ENCODE assay signal across 15 mouse cellular contexts in the genomic region with DNA sequence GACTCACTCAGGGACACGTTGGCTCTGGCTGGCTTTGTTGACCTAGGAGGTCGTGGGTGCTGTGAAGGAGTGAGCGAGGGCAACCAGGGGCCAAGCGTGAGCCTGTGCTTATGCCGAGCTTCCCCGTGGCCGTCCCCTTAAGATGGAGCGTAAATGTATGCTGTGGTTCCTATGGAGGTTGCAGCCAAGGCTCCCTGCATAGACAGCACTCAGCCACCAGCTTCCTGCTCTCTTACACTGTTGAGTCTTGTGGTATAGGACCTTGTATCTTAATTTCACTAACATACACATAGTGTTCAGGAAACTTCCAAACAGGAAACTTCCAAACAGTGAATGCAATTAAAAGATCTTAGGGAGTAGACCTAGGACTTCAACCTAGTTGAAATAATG. TPM values are rescaled to one million over a fixed set of nuclear protein-coding genes. Genes with fewer than 3 reads are reported as not detected.
A peak's percentile ranks its signal among the peaks of the same experiment; 100 is the strongest.
DNase-seq lines count a peak whose midpoint lies in the region; ATAC-seq and TF ChIP-seq lines count a peak whose summit lies in the region.
"Had no signal": no experiment of that assay in that cellular context is flagged by ENCODE, and none has a peak within 500 bp of the region (broad histone marks: within the 10 kb centered on the region; RNA-seq: fewer than 3 reads in every experiment).

No protein-coding gene starts in this region.

- H3K27me3 ChIP-seq in heart, embryonic 10.5 days (ENCODE audit: insufficient read depth, poor library complexity, severe bottlenecking) = no peaks in the 10 kb centered on the region
- no peaks in the 10 kb centered on the region for H3K27me3 ChIP-seq in kidney, postnatal 0 days (ENCODE audit: insufficient read depth, low read length)
- no peaks in the 10 kb centered on the region for H3K27me3 ChIP-seq in E14TG2a.4 (ENCODE audit: insufficient read depth, low read length)
- no peaks in the 10 kb centered on the region for H3K27me3 ChIP-seq in hindbrain, postnatal 0 days (ENCODE audit: insufficient read depth, low read length)
- H3K27me3 ChIP-seq: forebrain, embryonic 15.5 days had no signal

- H3K9me3 ChIP-seq in heart, embryonic 10.5 days = no peaks in the 10 kb centered on the region
- no peaks in the 10 kb centered on the region for H3K9me3 ChIP-seq in kidney, postnatal 0 days (replicated peaks; ENCODE audit: low read length)
- no peaks in the 10 kb centered on the region for H3K9me3 ChIP-seq in E14TG2a.4 (ENCODE audit: low read length)
- no peaks in the 10 kb centered on the region for H3K9me3 ChIP-seq in hindbrain, postnatal 0 days (ENCODE audit: low read length)
- H3K9me3 ChIP-seq: forebrain, embryonic 15.5 days had no signal

- intact Hi-C loops in heart, postnatal 10 days (cut with DNase I) = no loop called here

- no peak for DNase-seq in heart, embryonic 10.5 days (ENCODE audit: low spot score)
- no peak for DNase-seq in heart, postnatal 10 days
- DNase-seq in kidney, postnatal 0 days (ENCODE audit: low spot score) = no peak
- DNase-seq in kidney, adult 11 months = no peak
- DNase-seq in hindbrain, postnatal 0 days (ENCODE audit: low spot score) = no peak
- no peak for DNase-seq in right cerebral cortex, postnatal 36 days (ENCODE audit: low spot score in 2 of 2)
- no peak for DNase-seq in cerebellum, postnatal 4 days (ENCODE audit: low spot score in 2 of 2)
- DNase-seq: cerebellum, adult 9-11 months; embryo, embryonic 11 days; kidney, postnatal 4 days; lung, adult 2 months; thymus, postnatal 36 days had no signal

- WGBS in heart, embryonic 10.5 days = 88% methylated on average over 8 of the region's 8 CpGs
- WGBS in kidney, postnatal 0 days = 51% methylated on average over 8 of the region's 8 CpGs
- WGBS in hindbrain, postnatal 0 days = 55% methylated on average over 8 of the region's 8 CpGs

- H3K4me3 ChIP-seq in heart, embryonic 10.5 days = no peak overlapping the region
- H3K4me3 ChIP-seq in kidney, postnatal 0 days (replicated peaks; ENCODE audit: low read depth, low read length) = no peak overlapping the region
- H3K4me3 ChIP-seq in E14TG2a.4 (replicated peaks; ENCODE audit: low read length) = peak overlapping the region; percentile 32; the same call in 1 of the 2 replicates
- H3K4me3 ChIP-seq in hindbrain, postnatal 0 days (ENCODE audit: low read length) = no peak overlapping the region
- H3K4me3 ChIP-seq: erythroblast, embryonic 14.5 days; forebrain, embryonic 15.5 days had no signal

- H3K36me3 ChIP-seq in heart, embryonic 10.5 days = peaks cover 65% of the 10 kb centered on the region
- H3K36me3 ChIP-seq in kidney, postnatal 0 days (ENCODE audit: insufficient read depth, low read length) = no peaks in the 10 kb centered on the region
- peaks cover 83% of the 10 kb centered on the region for H3K36me3 ChIP-seq in E14TG2a.4 (ENCODE audit: insufficient read depth, low read length)
- H3K36me3 ChIP-seq in hindbrain, postnatal 0 days (ENCODE audit: insufficient read depth, low read length) = peaks cover 4% of the 10 kb centered on the region; the same call in 1 of the 2 replicates
- H3K36me3 ChIP-seq: forebrain, embryonic 15.5 days had no signal

- H3K4me2 ChIP-seq in kidney, postnatal 0 days (ENCODE audit: low read length) = no peak overlapping the region
- no peak overlapping the region for H3K4me2 ChIP-seq in hindbrain, postnatal 0 days (ENCODE audit: low read depth, low read length)
- H3K4me2 ChIP-seq: forebrain, embryonic 15.5 days had no signal

- H3K4me1 ChIP-seq in heart, embryonic 10.5 days = peaks cover 31% of the 10 kb centered on the region
- H3K4me1 ChIP-seq in kidney, postnatal 0 days (replicated peaks; ENCODE audit: insufficient read depth, low read length) = peaks cover 6% of the 10 kb centered on the region
- peaks cover 40% of the 10 kb centered on the region for H3K4me1 ChIP-seq in E14TG2a.4 (replicated peaks; ENCODE audit: low read depth, low read length)
- H3K4me1 ChIP-seq in hindbrain, postnatal 0 days (ENCODE audit: insufficient read depth, low read length) = no peaks in the 10 kb centered on the region
- H3K4me1 ChIP-seq: forebrain, embryonic 15.5 days had no signal

- no peak overlapping the region for H3K9ac ChIP-seq in kidney, postnatal 0 days (ENCODE audit: low read depth, low read length)
- H3K9ac ChIP-seq in hindbrain, postnatal 0 days (replicated peaks; ENCODE audit: low read length) = no peak overlapping the region
- H3K9ac ChIP-seq: forebrain, embryonic 15.5 days had no signal

- ATAC-seq in kidney, postnatal 0 days (replicated peaks; ENCODE audit: low FRiP score, low read depth) = no peak
- peak; percentile 30; the same call in 1 of the 2 replicates for ATAC-seq in hindbrain, postnatal 0 days
- ATAC-seq: forebrain, embryonic 15.5 days had no signal

- 0 out of 2 replicates have a peak overlapping the region, but pooled peaks have one; percentile 47 for H3K27ac ChIP-seq in heart, embryonic 10.5 days
- H3K27ac ChIP-seq in kidney, postnatal 0 days = peak overlapping the region; percentile 57; the same call in 1 of the 2 replicates
- H3K27ac ChIP-seq in hindbrain, postnatal 0 days = no peak overlapping the region
- H3K27ac ChIP-seq: forebrain, embryonic 15.5 days had no signal

- no peak for TF ChIP-seq CTCF in kidney, postnatal 0 days (IDR thresholded peaks at IDR 0.05; ENCODE audit: low read depth)
- no peak for TF ChIP-seq CTCF in E14TG2a.4 (conservative IDR thresholded peaks at IDR 0.05; ENCODE audit: low read length)
- TF ChIP-seq CTCF in hindbrain, postnatal 0 days (IDR thresholded peaks at IDR 0.05; ENCODE audit: low read depth) = no peak

RNA-seq across cellular contexts. Expression of gene Nadk2, which starts 17.6 kb away (rescaled TPM):
- polyA plus RNA-seq in heart, embryonic 10.5 days (2016; fragmentation: Nextera tagmentation; extraction: Ambion mirVana) = 54.9 and 61.9 TPM in 2 replicates
- total RNA-seq in heart, postnatal 10 days (2021) = 10 to 100 TPM; 41.3 to 46.5 TPM
- polyA plus RNA-seq in kidney, postnatal 0 days (2015; fragmentation: Nextera tagmentation; extraction: Ambion mirVana) = 31.6 and 34.9 TPM in 2 replicates
- 24.7 and 28.4 TPM in 2 replicates for total RNA-seq in hindbrain, postnatal 0 days (2014; rRNA removed)
- polyA plus RNA-seq in hindbrain, postnatal 0 days (2015; fragmentation: Nextera tagmentation; extraction: Ambion mirVana) = 32.4 and 36.2 TPM in 2 replicates

RNA-seq across cellular contexts. Expression of gene Lmbrd2, which starts 51.7 kb away (rescaled TPM):
- 2.1 and 2.2 TPM in 2 replicates for polyA plus RNA-seq in heart, embryonic 10.5 days (2016; fragmentation: Nextera tagmentation; extraction: Ambion mirVana)
- total RNA-seq in heart, postnatal 10 days (2021) = 10 to 100 TPM; 14.6 to 17.6 TPM
- 3.7 and 3.9 TPM in 2 replicates for polyA plus RNA-seq in kidney, postnatal 0 days (2015; fragmentation: Nextera tagmentation; extraction: Ambion mirVana)
- 22.0 and 26.6 TPM in 2 replicates for total RNA-seq in hindbrain, postnatal 0 days (2014; rRNA removed)
- 4.0 and 4.2 TPM in 2 replicates for polyA plus RNA-seq in hindbrain, postnatal 0 days (2015; fragmentation: Nextera tagmentation; extraction: Ambion mirVana)
